Mouse (Mus musculus): ENCODE measurements around the gene Ilkap. TPM values are rescaled to one million over a fixed set of nuclear protein-coding genes. Genes with fewer than 3 reads are reported as not detected.

Ilkap gene
- total RNA-seq, 2 experiments from 2014 or later: 82.9 to 83.7 TPM

- no peak for DNase-seq
Measured at GRCm38 (mm10) chr1:91362113-91362512, 36.5 kb downstream of the Ilkap start.

- no peak for DNase-seq
Measured at GRCm38 (mm10) chr1:91356105-91356504, 42.5 kb downstream of the Ilkap start.

- DNase-seq: no peak
Measured at GRCm38 (mm10) chr1:91352277-91352676, 46.3 kb downstream of the Ilkap start.

GRCm38 (mm10) chr1:91351249-91351648 lies 47.4 kb downstream of the Ilkap start:
- DNase-seq: no peak

GRCm38 (mm10) chr1:91350841-91351240 lies 47.8 kb downstream of the Ilkap start, which contains the start of gene Klhl30:
Gene Klhl30, plus strand, starts transcription at chr1:91351016.
- DNase-seq: no peak

- peak; percentile 80 for DNase-seq
Measured at GRCm38 (mm10) chr1:91346892-91347291, 51.7 kb downstream of the Ilkap start.

GRCm38 (mm10) chr1:91344921-91345685 lies 53.5 kb downstream of the Ilkap start:
- peak; percentile 47 for DNase-seq

GRCm38 (mm10) chr1:91344001-91344400 lies 54.6 kb downstream of the Ilkap start:
- no peak for DNase-seq

GRCm38 (mm10) chr1:91337355-91337754 lies 61.3 kb downstream of the Ilkap start:
- no peak for DNase-seq

GRCm38 (mm10) chr1:91333582-91333981 lies 65.0 kb downstream of the Ilkap start:
- no peak for DNase-seq

GRCm38 (mm10) chr1:91332102-91332501 lies 66.5 kb downstream of the Ilkap start:
- no peak for DNase-seq

- DNase-seq: no peak
Measured at GRCm38 (mm10) chr1:91325488-91326042, 73.0 kb downstream of the Ilkap start.

GRCm38 (mm10) chr1:91324646-91325045 lies 74.0 kb downstream of the Ilkap start:
- DNase-seq: no peak

Other genes with a start within 250 kb of the Ilkap start
- 10 to 100 TPM in 1 of 2 experiments, 1 to 10 TPM in 1; 8.3 to 11.3 TPM for gene Ramp1, start 219.0 kb downstream of the Ilkap start, total RNA-seq (2021)
- 10 to 100 TPM; 59.2 to 61.7 TPM for gene Ube2f, start 148.5 kb downstream of the Ilkap start, total RNA-seq (2021)
- gene Scly, start 100.5 kb downstream of the Ilkap start, total RNA-seq (2021): 10 to 100 TPM; 22.8 to 23.4 TPM
- under 1 TPM in 1 of 2 experiments, not detected in 1; 0.09 TPM for gene Espnl, start 76.7 kb downstream of the Ilkap start, total RNA-seq (2021)
- gene Klhl30, start 47.8 kb downstream of the Ilkap start, total RNA-seq (2021): 1 to 10 TPM; 2.1 to 5.8 TPM
- 1 to 10 TPM; 1.0 to 2.2 TPM for gene Erfe, start 32.4 kb downstream of the Ilkap start, total RNA-seq (2021)
- gene Hes6, start 15.2 kb upstream of the Ilkap start, total RNA-seq (2021): 100 to 1,000 TPM in 1 of 2 experiments, 10 to 100 TPM in 1; 49.5 to 137 TPM
- gene Per2, start 60.5 kb upstream of the Ilkap start, total RNA-seq (2021): 10 to 100 TPM; 15.6 to 37.9 TPM
- gene Traf3ip1, start 95.8 kb upstream of the Ilkap start, total RNA-seq (2021): 1 to 10 TPM; 8.0 to 9.1 TPM
- gene Asb1, start 141.7 kb upstream of the Ilkap start, total RNA-seq (2021): 10 to 100 TPM; 18.3 to 19.9 TPM